ENCODE assay signal across 9 mouse cellular contexts in the genomic region with DNA sequence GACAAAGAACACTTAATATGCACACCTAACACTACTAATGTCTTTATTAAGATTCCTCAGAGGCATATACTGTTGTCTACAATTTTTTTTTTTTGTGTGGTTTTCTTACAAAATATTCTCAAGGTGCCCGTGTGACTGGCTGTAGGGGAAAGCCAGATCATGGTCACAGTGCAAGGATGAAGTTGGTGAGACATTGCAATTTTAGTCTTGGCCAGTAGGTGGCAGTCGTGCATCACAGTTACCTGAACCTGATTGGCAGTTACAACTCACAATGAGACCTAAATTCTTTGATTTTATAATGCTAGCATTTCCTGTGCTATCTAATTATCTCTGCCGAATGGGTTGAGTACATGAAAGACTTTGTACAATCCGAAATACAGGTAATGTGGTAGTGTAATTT.
DNase-seq lines count a peak whose midpoint lies in the region; TF ChIP-seq lines count a peak whose summit lies in the region.
"Had no signal": no experiment of that assay in that cellular context is flagged by ENCODE, and none has a peak within 500 bp of the region (broad histone marks: within the 10 kb centered on the region; RNA-seq: fewer than 3 reads in every experiment).

No protein-coding gene starts in this region.

- DNase-seq in CD4-positive, CD25-positive, alpha-beta regulatory T cell, adult 2 months (ENCODE audit: low read depth, low spot score): peak; percentile 74
- peak; percentile 46 to 88 for DNase-seq in adrenal gland, adult (ENCODE audit: inconsistent age in 2 of 2, low spot score in 1 of 2)
- peak; percentile 86 for DNase-seq in embryo, embryonic 10 days (ENCODE audit: low spot score)
- DNase-seq in gastrocnemius, postnatal 36 days: peak; percentile 9 to 22
- peak; percentile 36 for DNase-seq in large intestine, adult 2 months (ENCODE audit: low read depth, low spot score)
- peak; percentile 46 for DNase-seq in lung, adult 2 months
- DNase-seq in retina, adult 2 months (ENCODE audit: low read depth, low spot score): peak; percentile 33
- DNase-seq in urinary bladder, adult 2 months (ENCODE audit: low spot score): peak; percentile 28

- TF ChIP-seq POLR2A in lung, adult 2 months (IDR thresholded peaks at IDR 0.05; ENCODE audit: borderline replicate concordance, extremely low read depth, low read depth, low read length): no peak

- H3K4me3 ChIP-seq in lung, adult 2 months (replicated peaks; ENCODE audit: extremely low read depth, low read depth, low read length): no peak overlapping the region
- H3K4me3 ChIP-seq: heart, embryonic 15.5 days had no signal

- no peaks in the 10 kb centered on the region for H3K4me1 ChIP-seq in lung, adult 2 months (ENCODE audit: control insufficient read depth, insufficient read depth, low read length)
- H3K4me1 ChIP-seq: heart, embryonic 15.5 days had no signal

- 5% methylated on average over 4 of the region's 4 CpGs for WGBS in large intestine, adult 2 months
- 8% methylated on average over 4 of the region's 4 CpGs for WGBS in lung, adult 2 months

- TF ChIP-seq CTCF in lung, adult 2 months (IDR thresholded peaks at IDR 0.05; ENCODE audit: insufficient read depth, low read length): peak; percentile 75

- intact Hi-C loops in gastrocnemius, postnatal 36 days (cut with DNase I): no loop called here

Comparison
In these comparisons a context has a peak if more than half of its experiments do, and no peak if none do; other contexts are left out.
1. DNase-seq: peak in every context shown above with its lines; median percentile 86 in embryo, embryonic 10 days; 74 in CD4-positive, CD25-positive, alpha-beta regulatory T cell, adult 2 months; 67 in adrenal gland, adult; 46 in lung, adult 2 months; 36 in large intestine, adult 2 months; 33 in retina, adult 2 months; 28 in urinary bladder, adult 2 months; 16 in gastrocnemius, postnatal 36 days.